Mouse (Mus musculus): ENCODE measurements around the gene Fndc1. TPM values are rescaled to one million over a fixed set of nuclear protein-coding genes. Genes with fewer than 3 reads are reported as not detected.

Fndc1 gene
- polyA plus RNA-seq, 1 experiment from 2014 or later: 16.7 TPM

DNA sequence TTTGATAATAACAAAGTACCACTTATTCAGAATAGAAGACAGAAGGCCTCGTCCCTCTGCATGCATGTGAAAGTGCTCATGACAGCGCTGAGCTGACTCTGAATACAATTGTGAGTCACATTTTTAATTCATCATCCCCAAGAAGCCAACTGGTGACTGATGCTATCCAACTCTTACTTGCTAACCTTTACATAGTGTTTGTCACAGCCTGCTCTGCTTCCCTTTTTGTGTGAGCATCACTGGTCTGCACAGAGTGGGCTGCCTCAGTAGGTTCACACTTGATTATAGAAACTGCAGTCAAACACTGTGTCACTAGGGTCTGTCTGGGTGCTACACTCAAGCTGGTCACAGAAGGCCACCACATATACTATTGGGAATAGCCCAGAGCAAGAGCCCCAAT is 10.5 kb downstream of the Fndc1 start:
- ATAC-seq (ENCODE audit: insufficient number of reproducible peaks, insufficient read depth, low FRiP score, low read depth): no peak
- H3K36me3 ChIP-seq (ENCODE audit: control insufficient read depth, insufficient read depth, low read length): no peaks in the 10 kb centered on the region
- no peaks in the 10 kb centered on the region for H3K4me1 ChIP-seq (ENCODE audit: control insufficient read depth in 2 of 2, insufficient read depth in 2 of 2, low read length in 2 of 2)
- H3K4me3 ChIP-seq (ENCODE audit: control insufficient read depth in 1 of 2, insufficient read depth in 1 of 2, low read depth in 1 of 2, low read length in 2 of 2): no peak overlapping the region
- no peak overlapping the region for H3K9ac ChIP-seq (ENCODE audit: low read length)
- H3K27me3 ChIP-seq (ENCODE audit: control insufficient read depth, insufficient read depth, low read length): peaks cover 5% of the 10 kb centered on the region; the same call in 1 of the 2 replicates
- 87% methylated on average over 2 of the region's 2 CpGs for WGBS
- H3K4me2 ChIP-seq (ENCODE audit: low read length): no peak overlapping the region
- H3K9me3 ChIP-seq (ENCODE audit: control insufficient read depth, low read length): no peaks in the 10 kb centered on the region
- no peak overlapping the region for H3K27ac ChIP-seq (replicated peaks in 1 of 2; ENCODE audit: control insufficient read depth in 1 of 2, insufficient read depth in 1 of 2, low read depth in 2 of 2, low read length in 2 of 2)

DNA sequence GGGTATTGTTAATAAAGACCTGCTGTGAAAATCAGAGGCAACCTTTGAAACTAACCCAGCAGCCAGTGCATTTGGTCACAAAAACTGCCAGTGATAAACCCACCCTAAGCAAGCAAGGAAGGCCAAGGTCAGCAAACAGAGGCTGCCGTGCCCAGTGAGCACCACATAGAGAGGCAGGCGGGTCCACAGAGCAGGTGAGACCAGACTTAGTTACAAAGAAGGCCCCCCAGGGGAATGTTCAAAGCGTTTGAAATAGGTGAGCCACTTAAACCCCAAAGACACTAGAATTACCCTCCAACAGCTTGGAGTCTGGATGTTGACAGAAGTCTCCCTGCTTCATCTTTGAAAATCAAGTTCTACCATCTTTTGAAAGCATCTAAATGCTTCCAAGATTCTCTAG is 12.7 kb downstream of the Fndc1 start:
- no peak overlapping the region for H3K4me3 ChIP-seq (ENCODE audit: control insufficient read depth in 1 of 2, insufficient read depth in 1 of 2, low read depth in 1 of 2, low read length in 2 of 2)
- no peaks in the 10 kb centered on the region for H3K36me3 ChIP-seq (ENCODE audit: control insufficient read depth, insufficient read depth, low read length)
- H3K4me2 ChIP-seq (ENCODE audit: low read length): no peak overlapping the region
- ATAC-seq (ENCODE audit: insufficient number of reproducible peaks, insufficient read depth, low FRiP score, low read depth): no peak
- H3K4me1 ChIP-seq (ENCODE audit: control insufficient read depth in 2 of 2, insufficient read depth in 2 of 2, low read length in 2 of 2): no peaks in the 10 kb centered on the region
- no peak overlapping the region for H3K27ac ChIP-seq (replicated peaks in 1 of 2; ENCODE audit: control insufficient read depth in 1 of 2, insufficient read depth in 1 of 2, low read depth in 2 of 2, low read length in 2 of 2)
- H3K9ac ChIP-seq (ENCODE audit: low read length): no peak overlapping the region
- H3K27me3 ChIP-seq (ENCODE audit: control insufficient read depth, insufficient read depth, low read length): 0 out of 2 replicates have a peak, but pooled peaks cover 3% of the 10 kb centered on the region
- 53% methylated on average over 3 of the region's 3 CpGs for WGBS
- no peaks in the 10 kb centered on the region for H3K9me3 ChIP-seq (ENCODE audit: control insufficient read depth, low read length)

DNA sequence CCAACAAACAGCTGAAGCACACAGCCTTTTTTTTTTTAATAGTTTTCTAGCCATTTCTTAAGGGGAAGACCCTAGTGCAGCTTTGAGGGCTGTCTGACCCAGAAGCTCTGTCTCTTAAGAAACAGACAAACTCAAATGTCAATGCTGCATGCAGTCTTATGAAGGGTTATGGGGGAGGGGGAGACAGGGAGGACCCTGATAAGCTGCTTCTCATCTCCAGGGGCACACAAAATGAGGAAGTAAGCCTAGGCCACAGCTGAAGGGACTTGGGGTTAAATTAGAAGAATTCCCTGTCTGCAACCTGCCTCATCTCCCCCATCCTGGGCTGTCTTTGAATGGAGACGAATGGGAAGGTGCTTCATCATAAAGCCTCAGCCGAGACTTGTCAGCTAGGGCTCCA is 19.1 kb downstream of the Fndc1 start:
- no peak for ATAC-seq (ENCODE audit: insufficient number of reproducible peaks, insufficient read depth, low FRiP score, low read depth)
- 78% methylated on average over 2 of the region's 2 CpGs for WGBS
- Histone ChIP-seq H3K4me2 (ENCODE audit: low read length) (no peak overlapping the region), H3K4me1 (ENCODE audit: control insufficient read depth in 2 of 2, insufficient read depth in 2 of 2, low read length in 2 of 2) (no peaks in the 10 kb centered on the region), H3K36me3 (ENCODE audit: control insufficient read depth, insufficient read depth, low read length) (no peaks in the 10 kb centered on the region), H3K4me3 (ENCODE audit: control insufficient read depth in 1 of 2, insufficient read depth in 1 of 2, low read depth in 1 of 2, low read length in 2 of 2) (no peak overlapping the region), H3K27ac (replicated peaks in 1 of 2; ENCODE audit: control insufficient read depth in 1 of 2, insufficient read depth in 1 of 2, low read depth in 2 of 2, low read length in 2 of 2) (no peak overlapping the region), H3K9me3 (ENCODE audit: control insufficient read depth, low read length) (no peaks in the 10 kb centered on the region), H3K27me3 (ENCODE audit: control insufficient read depth, insufficient read depth, low read length) (0 out of 2 replicates have a peak, but pooled peaks cover 3% of the 10 kb centered on the region), H3K9ac (ENCODE audit: low read length) (no peak overlapping the region)

DNA sequence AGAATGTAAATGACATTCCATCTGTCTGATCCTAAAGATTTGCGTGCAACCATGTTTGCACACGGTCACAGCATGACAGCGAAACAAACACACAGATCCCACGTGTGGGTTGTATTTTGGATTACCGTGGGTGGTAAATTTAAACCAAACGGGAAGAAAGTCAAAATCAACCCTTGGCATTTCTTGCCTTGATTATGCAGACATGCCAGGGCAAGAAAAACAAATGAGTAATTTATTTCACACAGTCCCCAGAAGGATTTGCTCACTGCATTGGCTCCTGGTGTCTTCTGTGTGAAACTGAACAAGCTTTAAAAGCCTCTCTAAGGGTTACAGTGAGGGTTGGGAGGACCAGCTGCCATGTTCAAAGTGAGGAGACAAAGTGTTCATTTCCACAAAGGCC is 22.0 kb downstream of the Fndc1 start:
- WGBS: 86% methylated on average over 6 of the region's 6 CpGs
- H3K4me1 ChIP-seq (ENCODE audit: control insufficient read depth in 2 of 2, insufficient read depth in 2 of 2, low read length in 2 of 2): no peaks in the 10 kb centered on the region

DNA sequence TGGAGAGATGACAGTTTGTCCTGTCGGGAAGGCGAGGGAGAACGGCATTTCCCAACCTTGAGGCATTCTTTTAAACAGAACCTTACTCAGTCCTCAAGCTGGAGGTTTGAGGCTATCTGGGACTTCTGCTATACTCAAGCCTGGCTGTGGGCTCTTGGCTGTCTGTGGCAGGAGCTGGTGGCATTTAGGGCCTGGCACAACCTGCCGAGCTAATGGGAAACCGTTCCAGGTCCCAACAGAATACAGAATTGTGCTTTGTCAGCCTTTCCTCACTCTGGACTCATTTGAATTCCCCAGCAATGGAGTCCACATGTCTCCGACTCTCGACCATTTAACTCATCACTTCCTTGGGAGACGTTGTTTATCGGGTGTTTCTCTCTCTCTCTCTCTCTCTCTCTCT is 24.6 kb downstream of the Fndc1 start:
- no peak for ATAC-seq (ENCODE audit: insufficient number of reproducible peaks, insufficient read depth, low FRiP score, low read depth)
- Histone ChIP-seq H3K27me3 (ENCODE audit: control insufficient read depth, insufficient read depth, low read length) (no peaks in the 10 kb centered on the region), H3K4me1 (ENCODE audit: control insufficient read depth in 2 of 2, insufficient read depth in 2 of 2, low read length in 2 of 2) (no peaks in the 10 kb centered on the region), H3K9me3 (ENCODE audit: control insufficient read depth, low read length) (no peaks in the 10 kb centered on the region), H3K4me3 (ENCODE audit: control insufficient read depth in 1 of 2, insufficient read depth in 1 of 2, low read depth in 1 of 2, low read length in 2 of 2) (no peak overlapping the region), H3K36me3 (ENCODE audit: control insufficient read depth, insufficient read depth, low read length) (no peaks in the 10 kb centered on the region), H3K9ac (ENCODE audit: low read length) (no peak overlapping the region), H3K27ac (replicated peaks in 1 of 2; ENCODE audit: control insufficient read depth in 1 of 2, insufficient read depth in 1 of 2, low read depth in 2 of 2, low read length in 2 of 2) (no peak overlapping the region), H3K4me2 (ENCODE audit: low read length) (no peak overlapping the region)
- WGBS: 73% methylated on average over 9 of the region's 9 CpGs

More for the DNA sequence above, 22.0 kb downstream of the Fndc1 start:
- no peaks in the 10 kb centered on the region for H3K36me3 ChIP-seq (ENCODE audit: control insufficient read depth, insufficient read depth, low read length)
- H3K4me2 ChIP-seq (ENCODE audit: low read length): no peak overlapping the region
- no peak overlapping the region for H3K27ac ChIP-seq (replicated peaks in 1 of 2; ENCODE audit: control insufficient read depth in 1 of 2, insufficient read depth in 1 of 2, low read depth in 2 of 2, low read length in 2 of 2)
- no peak for ATAC-seq (ENCODE audit: insufficient number of reproducible peaks, insufficient read depth, low FRiP score, low read depth)
- H3K9me3 ChIP-seq (ENCODE audit: control insufficient read depth, low read length): no peaks in the 10 kb centered on the region
- no peak overlapping the region for H3K4me3 ChIP-seq (ENCODE audit: control insufficient read depth in 1 of 2, insufficient read depth in 1 of 2, low read depth in 1 of 2, low read length in 2 of 2)
- H3K9ac ChIP-seq (ENCODE audit: low read length): no peak overlapping the region
- no peaks in the 10 kb centered on the region for H3K27me3 ChIP-seq (ENCODE audit: control insufficient read depth, insufficient read depth, low read length)

DNA sequence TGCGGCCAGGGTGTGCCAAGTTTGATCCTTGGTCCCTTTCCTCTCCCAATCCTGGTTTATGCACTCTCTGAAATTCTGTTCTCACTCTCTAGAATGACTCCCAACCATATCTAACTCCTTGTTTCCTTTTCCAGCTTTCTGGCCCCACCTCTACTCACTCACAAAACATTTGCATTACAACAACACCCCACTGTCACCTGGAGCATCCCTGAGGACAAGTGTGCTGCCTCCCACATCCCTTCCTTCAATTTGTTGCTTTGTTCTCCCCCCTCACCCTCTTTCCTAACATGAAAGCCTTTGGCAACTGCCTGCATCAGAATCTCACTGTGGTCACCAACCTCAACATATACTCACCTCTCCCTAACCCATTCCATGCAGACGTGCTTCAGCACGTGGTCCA is 27.2 kb downstream of the Fndc1 start:
- H3K9me3 ChIP-seq (ENCODE audit: control insufficient read depth, low read length): no peaks in the 10 kb centered on the region
- ATAC-seq (ENCODE audit: insufficient number of reproducible peaks, insufficient read depth, low FRiP score, low read depth): no peak
- WGBS: 49% methylated on average over 3 of the region's 3 CpGs

DNA sequence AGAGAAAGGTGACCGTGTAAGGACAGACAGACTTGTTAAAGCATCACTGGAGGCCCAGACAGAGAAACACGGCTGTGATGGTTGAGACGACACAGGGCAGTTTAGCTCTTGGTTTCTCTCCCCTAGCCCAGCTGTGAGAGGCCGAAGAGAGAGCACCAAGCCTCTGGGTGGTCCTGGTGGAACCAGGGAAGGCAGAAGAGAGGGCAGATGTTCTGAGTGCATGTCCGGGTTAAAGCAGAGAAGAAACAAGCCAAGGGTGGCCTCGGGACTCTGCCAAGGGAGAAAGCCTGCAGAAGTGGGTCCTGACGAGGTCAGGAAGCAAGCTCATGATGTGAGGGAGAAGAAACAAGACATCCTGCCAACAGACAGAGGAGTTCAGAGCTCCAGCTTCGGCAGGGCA is 31.5 kb downstream of the Fndc1 start:
- no peak overlapping the region for H3K9ac ChIP-seq (ENCODE audit: low read length)
- no peak overlapping the region for H3K4me2 ChIP-seq (ENCODE audit: low read length)
- no peaks in the 10 kb centered on the region for H3K27me3 ChIP-seq (ENCODE audit: control insufficient read depth, insufficient read depth, low read length)
- no peak overlapping the region for H3K4me3 ChIP-seq (ENCODE audit: control insufficient read depth in 1 of 2, insufficient read depth in 1 of 2, low read depth in 1 of 2, low read length in 2 of 2)
- H3K27ac ChIP-seq (replicated peaks in 1 of 2; ENCODE audit: control insufficient read depth in 1 of 2, insufficient read depth in 1 of 2, low read depth in 2 of 2, low read length in 2 of 2): no peak overlapping the region
- no peaks in the 10 kb centered on the region for H3K36me3 ChIP-seq (ENCODE audit: control insufficient read depth, insufficient read depth, low read length)
- no peak for ATAC-seq (ENCODE audit: insufficient number of reproducible peaks, insufficient read depth, low FRiP score, low read depth)
- 76% methylated on average over 8 of the region's 8 CpGs for WGBS
- no peaks in the 10 kb centered on the region for H3K9me3 ChIP-seq (ENCODE audit: control insufficient read depth, low read length)
- H3K4me1 ChIP-seq (ENCODE audit: control insufficient read depth in 2 of 2, insufficient read depth in 2 of 2, low read length in 2 of 2): no peaks in the 10 kb centered on the region

More for the DNA sequence above, 27.2 kb downstream of the Fndc1 start:
- H3K4me2 ChIP-seq (ENCODE audit: low read length): no peak overlapping the region
- H3K4me1 ChIP-seq (ENCODE audit: control insufficient read depth in 2 of 2, insufficient read depth in 2 of 2, low read length in 2 of 2): no peaks in the 10 kb centered on the region
- H3K27me3 ChIP-seq (ENCODE audit: control insufficient read depth, insufficient read depth, low read length): no peaks in the 10 kb centered on the region
- no peak overlapping the region for H3K9ac ChIP-seq (ENCODE audit: low read length)
- no peaks in the 10 kb centered on the region for H3K36me3 ChIP-seq (ENCODE audit: control insufficient read depth, insufficient read depth, low read length)
- no peak overlapping the region for H3K4me3 ChIP-seq (ENCODE audit: control insufficient read depth in 1 of 2, insufficient read depth in 1 of 2, low read depth in 1 of 2, low read length in 2 of 2)
- no peak overlapping the region for H3K27ac ChIP-seq (replicated peaks in 1 of 2; ENCODE audit: control insufficient read depth in 1 of 2, insufficient read depth in 1 of 2, low read depth in 2 of 2, low read length in 2 of 2)

DNA sequence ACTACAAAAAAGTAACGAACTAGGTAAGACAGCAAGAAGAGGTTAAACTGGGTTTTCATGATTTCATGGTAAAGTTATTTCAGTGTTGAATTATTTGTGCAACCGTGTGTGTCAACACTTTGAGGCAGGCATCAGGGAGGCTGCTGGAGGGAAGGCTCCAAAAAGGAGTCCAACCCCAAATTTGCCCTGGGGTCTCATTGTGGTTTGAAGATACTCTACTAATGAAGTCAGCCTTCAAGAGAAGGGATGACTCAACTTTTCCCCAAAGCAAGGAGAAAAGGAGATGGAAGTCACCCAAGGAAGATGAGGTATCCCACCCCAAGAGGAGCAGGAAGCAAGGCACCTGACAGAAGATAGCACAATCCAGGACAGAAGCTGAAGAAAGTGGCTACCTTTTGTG is 31.9 kb downstream of the Fndc1 start:
- H3K4me3 ChIP-seq (ENCODE audit: control insufficient read depth in 1 of 2, insufficient read depth in 1 of 2, low read depth in 1 of 2, low read length in 2 of 2): no peak overlapping the region
- H3K9me3 ChIP-seq (ENCODE audit: control insufficient read depth, low read length): no peaks in the 10 kb centered on the region
- H3K27ac ChIP-seq (replicated peaks in 1 of 2; ENCODE audit: control insufficient read depth in 1 of 2, insufficient read depth in 1 of 2, low read depth in 2 of 2, low read length in 2 of 2): no peak overlapping the region
- ATAC-seq (ENCODE audit: insufficient number of reproducible peaks, insufficient read depth, low FRiP score, low read depth): no peak
- H3K4me1 ChIP-seq (ENCODE audit: control insufficient read depth in 2 of 2, insufficient read depth in 2 of 2, low read length in 2 of 2): no peaks in the 10 kb centered on the region
- H3K9ac ChIP-seq (ENCODE audit: low read length): no peak overlapping the region
- no peaks in the 10 kb centered on the region for H3K27me3 ChIP-seq (ENCODE audit: control insufficient read depth, insufficient read depth, low read length)
- no peak overlapping the region for H3K4me2 ChIP-seq (ENCODE audit: low read length)
- WGBS: 67% methylated on average over 2 of the region's 2 CpGs
- no peaks in the 10 kb centered on the region for H3K36me3 ChIP-seq (ENCODE audit: control insufficient read depth, insufficient read depth, low read length)

Measured in heart, embryonic 14.5 days (tissue).